Comparison of ENCODE assay signal across 26 mouse cellular contexts in genomic region chr8:117315727-117316126, GRCm38 (mm10).
"Had no signal": no experiment of that assay in that cellular context is flagged by ENCODE, and none has a peak within 500 bp of the region (broad histone marks: within the 10 kb centered on the region; RNA-seq: fewer than 3 reads in every experiment).

No protein-coding gene starts in this region.

- ATAC-seq: hindbrain, embryonic 16.5 days; inflammation-experienced regulatory T-cells, adult 6 months; intestine, embryonic 15.5 days; liver, embryonic 12.5 days had no signal

- H3K4me3 ChIP-seq: gastrocnemius, adult 2 months; heart, embryonic 10.5 days; heart, embryonic 12.5 days; hindbrain, embryonic 10.5 days; hindbrain, embryonic 12.5 days; intestine, embryonic 15.5 days; kidney, embryonic 15.5 days; layer of hippocampus, adult 2 months; left cerebral cortex, adult 2 months; limb, embryonic 13.5 days; limb, embryonic 15.5 days; liver, embryonic 12.5 days had no signal

- H3K9me3 ChIP-seq: heart, embryonic 10.5 days; heart, embryonic 12.5 days; hindbrain, embryonic 10.5 days; hindbrain, embryonic 12.5 days; intestine, embryonic 15.5 days; kidney, embryonic 15.5 days; limb, embryonic 13.5 days; limb, embryonic 15.5 days; liver, embryonic 12.5 days had no signal

- DNase-seq: gastrocnemius, adult 2 months; gastrocnemius, postnatal 10 days; gastrocnemius, postnatal 25 days; heart, adult 18-20 months; heart, postnatal 10 days; heart, postnatal 4 days; kidney, adult 18-20 months; kidney, adult 9 months; kidney, postnatal 14 days; kidney, postnatal 4 days had no signal

- H3K36me3 ChIP-seq: hindbrain, embryonic 12.5 days; intestine, embryonic 15.5 days; kidney, embryonic 15.5 days; limb, embryonic 15.5 days had no signal

- H3K4me2 ChIP-seq: heart, embryonic 12.5 days; hindbrain, embryonic 12.5 days; hindbrain, embryonic 14.5 days; intestine, embryonic 15.5 days; kidney, embryonic 15.5 days; limb, embryonic 13.5 days; limb, embryonic 15.5 days; liver, embryonic 12.5 days had no signal

- H3K9ac ChIP-seq: heart, embryonic 12.5 days; hindbrain, embryonic 12.5 days; hindbrain, embryonic 14.5 days; intestine, embryonic 15.5 days; kidney, embryonic 15.5 days; limb, embryonic 13.5 days; limb, embryonic 15.5 days; liver, embryonic 12.5 days; liver, embryonic 14.5 days had no signal

- H3K27ac ChIP-seq: gastrocnemius, adult 2 months; heart, embryonic 10.5 days; hindbrain, embryonic 12.5 days; hindbrain, embryonic 14.5 days; intestine, embryonic 15.5 days; kidney, embryonic 15.5 days; kidney, postnatal 0 days; layer of hippocampus, adult 2 months; left cerebral cortex, adult 2 months; limb, embryonic 13.5 days; limb, embryonic 15.5 days; liver, embryonic 12.5 days; liver, embryonic 14.5 days had no signal

- H3K27me3 ChIP-seq: heart, embryonic 12.5 days; hindbrain, embryonic 12.5 days; intestine, embryonic 15.5 days; kidney, embryonic 15.5 days; limb, embryonic 13.5 days; limb, embryonic 15.5 days; liver, embryonic 12.5 days had no signal
